Mouse (Mus musculus): ENCODE measurements around the gene Tbc1d20. TPM values are rescaled to one million over a fixed set of nuclear protein-coding genes. Genes with fewer than 3 reads are reported as not detected.

Gene Tbc1d20
- polyA plus RNA-seq, 1 experiment = 32.3 TPM

DNA sequence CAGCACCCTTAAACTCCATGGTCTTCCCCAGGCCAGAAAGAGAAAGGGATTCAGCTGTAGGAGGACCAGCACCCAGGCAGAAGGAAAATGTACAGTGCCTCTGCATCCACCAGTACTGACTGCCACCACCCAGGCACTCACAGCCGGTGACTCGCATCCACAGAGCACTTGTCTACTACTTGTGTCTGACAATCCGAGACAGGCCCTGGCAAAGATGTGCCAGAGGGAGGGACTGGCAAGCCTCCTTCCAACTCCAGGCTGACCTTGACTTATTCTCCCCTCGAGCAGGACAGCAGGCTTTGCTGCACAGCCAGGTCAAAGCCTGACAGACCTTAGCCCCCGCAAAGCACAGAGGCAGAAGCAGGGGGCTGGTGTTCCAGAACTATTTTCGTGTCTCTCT lies 23.4 kb downstream of the Tbc1d20 start:
- no peak overlapping the region for H3K27ac ChIP-seq (ENCODE audit: insufficient read depth, low read length)
- no peaks in the 10 kb centered on the region for H3K9me3 ChIP-seq (replicated peaks; ENCODE audit: control insufficient read depth, insufficient read depth, low read length, poor library complexity, severe bottlenecking)
- no peaks in the 10 kb centered on the region for H3K27me3 ChIP-seq (ENCODE audit: control insufficient read depth, insufficient read depth, low read length, poor library complexity, severe bottlenecking)
- TF ChIP-seq POLR2A (IDR thresholded peaks at IDR 0.05; ENCODE audit: insufficient read depth, low read length) (no peak), EP300 (IDR thresholded peaks at IDR 0.05; ENCODE audit: insufficient read depth, low read depth, low read length) (no peak), CTCF (IDR thresholded peaks at IDR 0.05; ENCODE audit: low read depth, low read length) (no peak)
- no peak overlapping the region for H3K9ac ChIP-seq (ENCODE audit: low read depth, poor library complexity, severe bottlenecking)
- H3K4me3 ChIP-seq (ENCODE audit: low read depth, low read length) = no peak overlapping the region
- peaks cover 15% of the 10 kb centered on the region for H3K36me3 ChIP-seq (ENCODE audit: control insufficient read depth, insufficient read depth, low read length, poor library complexity, severe bottlenecking)
- no peaks in the 10 kb centered on the region for H3K4me1 ChIP-seq (ENCODE audit: control insufficient read depth, insufficient read depth, low read length)

DNA sequence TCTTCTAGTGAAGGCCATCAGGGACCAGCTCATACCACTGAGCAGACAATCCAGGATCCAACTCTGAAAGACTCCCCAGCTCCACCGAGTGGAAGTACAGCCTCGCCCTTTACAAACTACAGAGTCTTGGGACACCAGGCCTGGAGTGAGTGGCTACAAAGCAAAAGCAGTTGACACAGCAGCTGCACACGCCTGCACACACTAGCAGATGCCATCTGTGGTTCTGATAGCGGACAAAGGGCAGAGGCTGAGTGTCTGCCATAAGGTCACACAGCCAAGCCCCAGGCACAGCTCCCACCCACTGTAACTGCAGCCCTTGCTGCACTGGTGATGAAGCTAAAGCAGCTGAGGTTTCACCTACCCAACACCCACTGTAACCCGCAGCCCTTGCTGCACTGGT lies 27.9 kb downstream of the Tbc1d20 start:
- TF ChIP-seq POLR2A (IDR thresholded peaks at IDR 0.05; ENCODE audit: insufficient read depth, low read length) (no peak), EP300 (IDR thresholded peaks at IDR 0.05; ENCODE audit: insufficient read depth, low read depth, low read length) (no peak), CTCF (IDR thresholded peaks at IDR 0.05; ENCODE audit: low read depth, low read length) (no peak)
- Histone ChIP-seq H3K36me3 (ENCODE audit: control insufficient read depth, insufficient read depth, low read length, poor library complexity, severe bottlenecking) (peaks cover 35% of the 10 kb centered on the region), H3K9ac (ENCODE audit: low read depth, poor library complexity, severe bottlenecking) (no peak overlapping the region), H3K27ac (ENCODE audit: insufficient read depth, low read length) (no peak overlapping the region), H3K9me3 (replicated peaks; ENCODE audit: control insufficient read depth, insufficient read depth, low read length, poor library complexity, severe bottlenecking) (no peaks in the 10 kb centered on the region), H3K4me3 (ENCODE audit: low read depth, low read length) (no peak overlapping the region), H3K4me1 (ENCODE audit: control insufficient read depth, insufficient read depth, low read length) (no peaks in the 10 kb centered on the region), H3K27me3 (ENCODE audit: control insufficient read depth, insufficient read depth, low read length, poor library complexity, severe bottlenecking) (no peaks in the 10 kb centered on the region)

DNA sequence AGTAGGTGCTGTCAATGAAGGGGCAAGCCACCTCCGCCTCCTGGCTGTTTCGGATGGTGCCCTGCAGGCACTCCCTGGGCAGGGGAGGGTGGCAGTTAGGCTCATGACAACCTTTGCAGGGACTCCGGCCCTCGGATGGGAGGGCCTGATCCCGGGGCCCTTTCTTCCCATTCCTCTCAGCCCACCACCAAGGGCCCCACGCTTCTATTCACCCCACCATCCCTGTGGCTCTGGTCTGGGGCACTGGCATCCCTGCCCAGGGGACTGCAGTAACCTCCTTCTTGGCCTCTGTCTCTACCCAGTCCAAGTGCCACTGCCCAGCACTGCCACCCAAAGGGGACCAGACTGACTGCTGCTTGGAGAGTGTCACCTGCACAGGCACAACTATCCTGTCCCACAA lies 28.6 kb downstream of the Tbc1d20 start:
- H3K27me3 ChIP-seq (ENCODE audit: control insufficient read depth, insufficient read depth, low read length, poor library complexity, severe bottlenecking) = no peaks in the 10 kb centered on the region
- H3K36me3 ChIP-seq (ENCODE audit: control insufficient read depth, insufficient read depth, low read length, poor library complexity, severe bottlenecking) = peaks cover 36% of the 10 kb centered on the region
- no peaks in the 10 kb centered on the region for H3K4me1 ChIP-seq (ENCODE audit: control insufficient read depth, insufficient read depth, low read length)
- no peak for TF ChIP-seq POLR2A (IDR thresholded peaks at IDR 0.05; ENCODE audit: insufficient read depth, low read length)
- no peak for TF ChIP-seq EP300 (IDR thresholded peaks at IDR 0.05; ENCODE audit: insufficient read depth, low read depth, low read length)
- TF ChIP-seq CTCF (IDR thresholded peaks at IDR 0.05; ENCODE audit: low read depth, low read length) = no peak
- no peak overlapping the region for H3K4me3 ChIP-seq (ENCODE audit: low read depth, low read length)
- H3K27ac ChIP-seq (ENCODE audit: insufficient read depth, low read length) = no peak overlapping the region
- no peaks in the 10 kb centered on the region for H3K9me3 ChIP-seq (replicated peaks; ENCODE audit: control insufficient read depth, insufficient read depth, low read length, poor library complexity, severe bottlenecking)
- H3K9ac ChIP-seq (ENCODE audit: low read depth, poor library complexity, severe bottlenecking) = no peak overlapping the region

DNA sequence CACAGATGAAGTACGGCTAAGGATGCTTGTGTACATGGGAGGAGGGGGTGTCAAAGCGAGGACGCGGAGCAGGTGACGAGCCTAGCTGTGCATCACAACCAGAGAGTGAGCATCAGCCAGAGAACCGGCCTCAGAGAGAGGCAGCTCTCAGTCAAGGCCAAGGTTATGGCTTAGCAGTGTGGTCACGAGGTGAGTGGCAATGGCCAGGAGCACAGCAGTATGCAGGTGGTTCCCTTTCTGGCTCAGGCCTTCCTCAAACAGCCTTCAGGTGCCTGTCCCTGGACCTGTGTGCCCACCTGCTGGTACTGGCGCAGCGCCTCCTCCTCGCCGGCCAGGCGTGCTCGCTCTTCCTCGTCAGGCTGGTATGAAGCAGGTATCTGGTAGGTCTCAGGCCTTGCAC lies 30.3 kb downstream of the Tbc1d20 start:
- Histone ChIP-seq H3K9me3 (replicated peaks; ENCODE audit: control insufficient read depth, insufficient read depth, low read length, poor library complexity, severe bottlenecking) (no peaks in the 10 kb centered on the region), H3K27me3 (ENCODE audit: control insufficient read depth, insufficient read depth, low read length, poor library complexity, severe bottlenecking) (no peaks in the 10 kb centered on the region), H3K4me3 (ENCODE audit: low read depth, low read length) (no peak overlapping the region), H3K9ac (ENCODE audit: low read depth, poor library complexity, severe bottlenecking) (no peak overlapping the region), H3K27ac (ENCODE audit: insufficient read depth, low read length) (no peak overlapping the region), H3K36me3 (ENCODE audit: control insufficient read depth, insufficient read depth, low read length, poor library complexity, severe bottlenecking) (peaks cover 34% of the 10 kb centered on the region), H3K4me1 (ENCODE audit: control insufficient read depth, insufficient read depth, low read length) (no peaks in the 10 kb centered on the region)
- TF ChIP-seq CTCF (IDR thresholded peaks at IDR 0.05; ENCODE audit: low read depth, low read length) = no peak
- no peak for TF ChIP-seq EP300 (IDR thresholded peaks at IDR 0.05; ENCODE audit: insufficient read depth, low read depth, low read length)
- no peak for TF ChIP-seq POLR2A (IDR thresholded peaks at IDR 0.05; ENCODE audit: insufficient read depth, low read length)

DNA sequence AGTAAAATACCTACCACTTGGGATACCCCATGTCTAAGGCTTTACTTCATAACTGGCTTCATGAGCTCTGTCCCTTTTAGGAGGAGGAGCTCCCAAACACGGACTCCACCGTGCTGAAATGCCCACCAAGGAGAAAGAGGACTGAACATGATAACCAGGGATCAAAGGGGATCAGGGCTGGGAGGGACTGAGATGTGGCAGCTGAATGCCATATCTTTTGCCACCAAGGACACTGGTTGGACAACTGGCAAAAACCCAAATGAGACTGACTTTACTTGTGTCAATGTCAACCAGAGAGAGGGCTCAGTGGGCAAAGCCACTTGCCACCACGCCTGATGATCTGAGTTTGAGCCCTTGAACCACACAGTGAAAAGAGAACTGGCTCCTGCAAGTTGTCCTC lies 31.2 kb downstream of the Tbc1d20 start:
- TF ChIP-seq EP300 (IDR thresholded peaks at IDR 0.05; ENCODE audit: insufficient read depth, low read depth, low read length) = no peak
- no peak for TF ChIP-seq CTCF (IDR thresholded peaks at IDR 0.05; ENCODE audit: low read depth, low read length)
- no peaks in the 10 kb centered on the region for H3K9me3 ChIP-seq (replicated peaks; ENCODE audit: control insufficient read depth, insufficient read depth, low read length, poor library complexity, severe bottlenecking)
- H3K4me1 ChIP-seq (ENCODE audit: control insufficient read depth, insufficient read depth, low read length) = no peaks in the 10 kb centered on the region
- no peaks in the 10 kb centered on the region for H3K27me3 ChIP-seq (ENCODE audit: control insufficient read depth, insufficient read depth, low read length, poor library complexity, severe bottlenecking)
- H3K36me3 ChIP-seq (ENCODE audit: control insufficient read depth, insufficient read depth, low read length, poor library complexity, severe bottlenecking) = peaks cover 38% of the 10 kb centered on the region
- no peak overlapping the region for H3K4me3 ChIP-seq (ENCODE audit: low read depth, low read length)
- no peak overlapping the region for H3K27ac ChIP-seq (ENCODE audit: insufficient read depth, low read length)
- H3K9ac ChIP-seq (ENCODE audit: low read depth, poor library complexity, severe bottlenecking) = no peak overlapping the region

DNA sequence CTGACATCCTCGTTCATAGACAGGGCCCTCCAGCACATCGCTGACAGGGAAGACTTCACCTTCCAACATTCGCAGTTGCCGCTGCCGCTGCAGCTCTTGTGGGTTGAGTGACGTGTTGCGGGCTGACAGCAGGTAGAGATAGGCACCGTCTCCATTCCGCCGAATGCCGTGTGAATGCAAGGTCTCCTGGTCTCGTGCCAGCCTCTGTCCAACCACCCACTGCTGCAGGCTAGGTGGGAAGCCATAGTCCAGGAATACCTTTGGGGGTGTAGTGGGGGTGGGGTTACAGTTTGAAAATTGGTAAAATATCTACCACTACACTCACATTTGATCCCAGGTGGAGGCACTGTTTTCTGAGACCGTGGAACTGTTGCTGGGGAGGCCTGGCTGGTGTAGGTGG lies 32.5 kb downstream of the Tbc1d20 start:
- Histone ChIP-seq H3K27ac (ENCODE audit: insufficient read depth, low read length) (no peak overlapping the region), H3K36me3 (ENCODE audit: control insufficient read depth, insufficient read depth, low read length, poor library complexity, severe bottlenecking) (peaks cover 43% of the 10 kb centered on the region), H3K27me3 (ENCODE audit: control insufficient read depth, insufficient read depth, low read length, poor library complexity, severe bottlenecking) (no peaks in the 10 kb centered on the region), H3K4me1 (ENCODE audit: control insufficient read depth, insufficient read depth, low read length) (peaks cover 2% of the 10 kb centered on the region), H3K4me3 (ENCODE audit: low read depth, low read length) (no peak overlapping the region), H3K9me3 (replicated peaks; ENCODE audit: control insufficient read depth, insufficient read depth, low read length, poor library complexity, severe bottlenecking) (no peaks in the 10 kb centered on the region), H3K9ac (ENCODE audit: low read depth, poor library complexity, severe bottlenecking) (no peak overlapping the region)
- TF ChIP-seq POLR2A (IDR thresholded peaks at IDR 0.05; ENCODE audit: insufficient read depth, low read length) (no peak), EP300 (IDR thresholded peaks at IDR 0.05; ENCODE audit: insufficient read depth, low read depth, low read length) (no peak), CTCF (IDR thresholded peaks at IDR 0.05; ENCODE audit: low read depth, low read length) (no peak)

Data from ES-Bruce4 (cell line).